Mouse (Mus musculus) neutrophil, adult 5-6 weeks (primary cell): ENCODE results near the gene Ldha. TPM values are rescaled to one million over a fixed set of nuclear protein-coding genes. Genes with fewer than 3 reads are reported as not detected.

Experiments
- ATAC-seq: fragments of 151-379, 151-347 bp; 2 replicates; pipeline ENCODE4 v1.8.0; 2017; ENCODE audit warnings: mild to moderate bottlenecking, moderate TSS enrichment; ENCODE audit not compliant: insufficient number of reproducible peaks, poor library complexity, low FRiP score, severe bottlenecking; ENCODE audit errors: extremely low read depth
- total RNA-seq: library from RNA; stranded (forward); fragments of 200-1000 nt; gene quantifications from 2 replicates; pipeline ENCODE4 v1.2.3, GENCODE M21; 2017

The Ldha gene
- total RNA-seq, 1 experiment from 2014 or later = 195 TPM

- no peak for ATAC-seq
Observed at GRCm38 (mm10) chr7:46834994-46835610, 6.2 kb upstream of the Ldha start.

- ATAC-seq = no peak
Observed at GRCm38 (mm10) chr7:46836357-46836756, 4.9 kb upstream of the Ldha start.

GRCm38 (mm10) chr7:46837073-46837472, 4.2 kb upstream of the Ldha start:
- ATAC-seq = no peak

- ATAC-seq = no peak
Observed at GRCm38 (mm10) chr7:46838104-46838671, 3.1 kb upstream of the Ldha start.

GRCm38 (mm10) chr7:46838891-46839302, 2.4 kb upstream of the Ldha start:
- ATAC-seq = peak; percentile 51

GRCm38 (mm10) chr7:46839446-46839845, 1.8 kb upstream of the Ldha start:
- no peak for ATAC-seq

- no peak for ATAC-seq
Observed at GRCm38 (mm10) chr7:46839861-46840260, 1.4 kb upstream of the Ldha start.

- no peak for ATAC-seq
Observed at GRCm38 (mm10) chr7:46840326-46840725, 949 bp upstream of the Ldha start.

GRCm38 (mm10) chr7:46842278-46842677, 1.0 kb downstream of the Ldha start:
- no peak for ATAC-seq

- no peak for ATAC-seq
Observed at GRCm38 (mm10) chr7:46843576-46843975, 2.3 kb downstream of the Ldha start.

GRCm38 (mm10) chr7:46845211-46845977, 4.1 kb downstream of the Ldha start:
- peak; percentile 84 for ATAC-seq

- peak; percentile 6; the same call in 1 of the 2 replicates for ATAC-seq
Observed at GRCm38 (mm10) chr7:46845978-46846485, 4.8 kb downstream of the Ldha start.

GRCm38 (mm10) chr7:46846486-46847244, 5.4 kb downstream of the Ldha start:
- ATAC-seq = peak; percentile 33; the same call in 1 of the 2 replicates

GRCm38 (mm10) chr7:46849287-46849686, 8.0 kb downstream of the Ldha start:
- ATAC-seq = no peak

- ATAC-seq = no peak
Observed at GRCm38 (mm10) chr7:46851026-46851425, 9.8 kb downstream of the Ldha start.

GRCm38 (mm10) chr7:46852666-46853065, 11.4 kb downstream of the Ldha start:
- ATAC-seq = no peak

GRCm38 (mm10) chr7:46853365-46853764, 12.1 kb downstream of the Ldha start:
- ATAC-seq = no peak

- ATAC-seq = no peak
Observed at GRCm38 (mm10) chr7:46855866-46856560, 14.7 kb downstream of the Ldha start.

- ATAC-seq = no peak
Observed at GRCm38 (mm10) chr7:46857436-46857835, 16.2 kb downstream of the Ldha start.
